Mouse (Mus musculus) cerebellum, adult 2 months (tissue): ENCODE results near the gene Psen2.

Experiments used
- CTCF ChIP-seq: fragments of 200-500 bp; IDR thresholded peaks from 2 replicates; pipeline ENCODE4 v1.5.1; 2011; ENCODE audit warnings: low read depth, mild to moderate bottlenecking, control low read depth, low read length, moderate library complexity, borderline replicate concordance; ENCODE audit not compliant: insufficient read depth
- POLR2A ChIP-seq: fragments of 200-500 bp; IDR thresholded peaks from 2 replicates; pipeline ENCODE4 v1.6.1; 2011; ENCODE audit warnings: low read length, control low read depth, borderline replicate concordance; ENCODE audit not compliant: insufficient read depth

DNA sequence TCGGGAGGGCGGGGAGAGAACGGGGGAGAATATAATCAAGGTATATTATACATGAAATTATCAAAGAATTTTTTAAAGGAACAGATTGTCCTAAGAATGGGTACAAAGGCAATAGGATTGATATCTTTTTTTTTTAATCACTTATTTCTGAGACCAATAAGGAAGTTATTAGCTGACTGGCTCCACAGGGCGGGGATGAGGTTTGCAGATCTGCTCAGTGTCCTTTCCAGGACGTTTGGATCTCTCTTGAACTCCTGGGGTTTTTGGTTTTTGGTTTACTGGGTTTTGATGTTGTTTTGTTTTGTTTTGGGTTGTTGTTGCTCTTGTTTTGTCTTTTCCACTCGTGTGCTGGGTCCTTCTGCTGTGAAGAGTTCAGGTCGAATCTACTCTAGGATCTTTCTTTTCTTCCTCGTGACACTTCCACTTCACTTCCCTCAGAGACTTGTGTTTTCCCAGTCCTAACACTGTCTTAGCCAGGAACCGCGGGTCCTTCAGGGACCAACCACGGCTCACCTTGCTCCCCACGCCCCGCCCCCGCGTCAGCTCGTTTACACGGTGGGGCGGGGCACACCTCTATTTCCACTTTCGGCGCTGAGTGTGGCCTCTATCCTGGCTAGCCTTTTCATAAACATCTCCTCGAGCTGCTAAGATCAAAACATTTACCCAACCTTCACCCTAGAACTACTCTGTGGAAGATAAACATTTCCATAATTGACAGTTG, 37.6 kb downstream of the Psen2 start:
- TF ChIP-seq POLR2A (peak; percentile 68; the same call in 1 of the 2 replicates), CTCF (no peak)
